Mouse (Mus musculus) E14TG2a.4 (cell line): Measurements from ENCODE around the gene Cerk.
"Not testable (repeated sequence)": the region's sequence is repeated elsewhere in the genome, so short reads cannot be mapped to it uniquely, and the experiment has no call there.

ENCODE experiments used
- H3K27me3 ChIP-seq: 2 replicates; pipeline ENCODE4 v1.6.1; 2014; ENCODE audit warnings: low read length, control low read depth; ENCODE audit not compliant: insufficient read depth
- H3K36me3 ChIP-seq: 2 replicates; pipeline ENCODE4 v1.6.1; 2014; ENCODE audit warnings: low read length, control low read depth; ENCODE audit not compliant: insufficient read depth
- H3K4me1 ChIP-seq: replicated peaks from 2 replicates; pipeline ENCODE4 v1.6.1; 2014; ENCODE audit warnings: low read depth, low read length, control low read depth
- H3K4me3 ChIP-seq: replicated peaks from 2 replicates; pipeline ENCODE4 v1.5.1; 2014; ENCODE audit warnings: mild to moderate bottlenecking, low read length
- H3K9me3 ChIP-seq: 2 replicates; pipeline ENCODE4 v1.6.1; 2014; ENCODE audit warnings: low read length, control low read depth
- CTCF ChIP-seq: conservative IDR thresholded peaks from 2 replicates; pipeline ENCODE4 v1.5.1; 2014; ENCODE audit warnings: low read length
- NANOG ChIP-seq: IDR thresholded peaks from 2 replicates; pipeline ENCODE4 v1.6.1; 2014; ENCODE audit warnings: borderline replicate concordance, low read length, mixed read lengths
- POU5F1 ChIP-seq: IDR thresholded peaks from 2 replicates; pipeline ENCODE4 v1.6.1; 2014; ENCODE audit warnings: low read length, borderline replicate concordance

Gene Cerk

DNA sequence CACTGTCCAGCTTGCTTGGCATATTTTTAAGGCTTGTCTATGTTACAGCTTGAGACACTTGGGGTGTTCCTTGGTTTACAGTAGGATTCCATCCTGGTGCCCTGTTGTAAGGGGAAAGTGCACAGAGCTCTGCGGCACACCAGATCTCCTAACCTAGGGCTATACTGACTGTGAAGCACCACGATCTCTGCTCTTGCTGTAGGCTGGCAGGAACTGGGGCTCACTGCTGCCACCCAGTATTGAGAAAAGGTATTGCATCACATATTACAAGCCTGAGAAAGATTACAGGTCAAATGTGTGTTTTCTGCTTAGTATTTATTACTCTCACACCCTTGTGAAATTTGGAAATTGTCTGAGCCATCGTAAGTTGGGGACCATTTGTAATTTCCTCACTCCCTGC, 42.2 kb upstream of the Cerk start:
- TF ChIP-seq POU5F1 (no peak), CTCF (peak; percentile 59), NANOG (no peak)
- H3K36me3 ChIP-seq: peaks cover 13% of the 10 kb centered on the region; the same call in 1 of the 2 replicates
- 0 out of 2 replicates have a peak, but pooled peaks cover 5% of the 10 kb centered on the region for H3K4me1 ChIP-seq
- H3K4me3 ChIP-seq: no peak overlapping the region
- H3K9me3 ChIP-seq: peaks cover 8% of the 10 kb centered on the region
- H3K27me3 ChIP-seq: no peaks in the 10 kb centered on the region

DNA sequence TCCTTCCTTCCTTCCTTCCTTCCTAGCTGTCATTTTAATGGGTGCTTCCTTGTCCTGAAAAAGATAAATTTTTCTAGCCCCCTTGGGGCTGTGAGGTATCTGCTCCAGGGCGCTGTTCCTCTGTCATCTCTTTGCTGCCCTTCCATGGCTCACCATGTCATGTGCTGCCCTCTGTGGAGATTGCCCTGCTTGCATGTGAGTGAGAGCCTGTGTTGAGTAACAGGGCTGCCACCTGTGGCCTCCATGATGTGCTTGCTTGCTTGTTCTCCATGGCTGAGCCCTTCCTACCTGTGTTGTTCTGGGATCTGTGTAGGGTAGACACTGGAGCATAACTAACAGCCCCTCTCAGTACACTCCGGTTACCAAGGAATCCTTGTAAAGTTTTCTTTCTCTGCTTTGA, 41.0 kb upstream of the Cerk start:
- H3K4me3 ChIP-seq: no peak overlapping the region
- peaks cover 13% of the 10 kb centered on the region; the same call in 1 of the 2 replicates for H3K36me3 ChIP-seq
- TF ChIP-seq POU5F1: no peak
- TF ChIP-seq CTCF: no peak
- TF ChIP-seq NANOG: no peak

DNA sequence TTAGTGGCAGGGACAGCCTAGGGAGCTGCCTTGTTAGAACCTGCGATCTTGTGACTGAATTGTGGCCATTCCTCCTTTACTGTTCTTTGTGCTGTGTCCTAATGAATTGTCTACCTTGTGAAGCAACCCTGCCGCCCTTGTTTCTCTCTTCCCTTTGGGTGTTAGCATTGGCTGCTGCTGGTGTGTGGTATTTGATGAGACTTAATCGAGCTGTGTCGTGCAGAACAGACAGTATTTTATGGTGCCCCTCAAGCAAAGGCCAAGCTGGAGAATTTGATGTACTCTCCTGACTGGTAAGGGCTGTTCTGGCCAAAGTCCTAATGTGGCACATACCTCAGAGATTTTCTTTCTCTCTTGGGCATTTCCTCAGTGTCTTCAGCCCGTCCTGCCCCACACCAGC, 40.3 kb upstream of the Cerk start:
- Histone ChIP-seq H3K4me3 (no peak overlapping the region), H3K27me3 (no peaks in the 10 kb centered on the region), H3K4me1 (peaks cover 8% of the 10 kb centered on the region), H3K36me3 (peaks cover 13% of the 10 kb centered on the region; the same call in 1 of the 2 replicates), H3K9me3 (peaks cover 9% of the 10 kb centered on the region)
- TF ChIP-seq NANOG: no peak
- TF ChIP-seq POU5F1: no peak
- TF ChIP-seq CTCF: no peak

More for the DNA sequence above, 41.0 kb upstream of the Cerk start:
- Histone ChIP-seq H3K9me3 (peaks cover 9% of the 10 kb centered on the region), H3K4me1 (0 out of 2 replicates have a peak, but pooled peaks cover 5% of the 10 kb centered on the region), H3K27me3 (no peaks in the 10 kb centered on the region)

DNA sequence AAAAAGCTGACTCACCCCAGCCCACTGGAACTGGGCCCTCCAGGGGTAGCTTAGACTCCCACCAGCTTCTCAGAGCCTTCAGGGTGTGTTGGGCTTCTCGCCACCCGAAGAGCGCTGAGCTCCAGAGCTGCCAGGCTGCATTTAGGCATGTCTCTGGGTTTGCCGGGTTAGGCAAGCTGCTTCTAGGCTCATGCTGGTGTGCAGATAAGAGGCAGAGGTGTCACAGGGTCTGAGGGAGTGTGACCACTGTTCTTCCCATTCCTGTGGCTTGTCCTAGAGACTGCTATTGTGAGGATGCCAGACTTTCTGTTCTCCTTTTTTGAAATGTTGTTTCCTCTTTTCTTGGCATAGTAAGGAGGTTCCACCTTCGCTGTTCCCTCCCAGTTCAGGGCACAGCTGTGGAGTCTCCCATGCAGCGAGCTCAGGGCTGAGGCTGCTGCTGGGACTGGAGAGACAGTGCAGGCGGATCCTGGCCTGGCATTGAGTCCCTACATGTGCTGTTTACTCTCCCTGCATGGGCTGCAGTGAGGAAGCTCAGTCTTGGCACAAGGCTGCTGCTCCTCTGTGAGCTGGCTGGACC, 39.1 kb upstream of the Cerk start:
- Histone ChIP-seq H3K9me3 (peaks cover 9% of the 10 kb centered on the region), H3K36me3 (peaks cover 8% of the 10 kb centered on the region; the same call in 1 of the 2 replicates), H3K4me1 (peaks cover 19% of the 10 kb centered on the region), H3K4me3 (no peak overlapping the region), H3K27me3 (no peaks in the 10 kb centered on the region)
- no peak for TF ChIP-seq CTCF
- TF ChIP-seq NANOG: no peak
- TF ChIP-seq POU5F1: no peak

DNA sequence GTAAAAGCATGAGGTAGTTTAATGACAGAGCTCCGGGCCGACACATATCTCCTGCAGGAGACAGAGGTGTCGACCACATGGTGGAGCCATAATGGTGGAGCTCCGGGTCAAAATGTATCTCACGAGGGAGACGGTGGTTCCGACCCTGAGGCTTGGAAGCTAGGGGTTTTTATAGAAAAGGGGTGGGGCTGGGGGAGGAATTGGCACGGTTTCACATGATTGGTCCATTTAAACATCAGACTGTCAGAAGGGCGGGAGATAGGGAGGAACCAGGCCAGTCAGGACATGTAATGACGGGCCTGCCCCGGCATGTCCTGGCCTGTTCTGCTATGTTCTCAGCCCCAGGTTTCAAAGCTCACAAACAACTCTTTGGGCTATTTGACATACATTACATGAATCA, 36.0 kb upstream of the Cerk start:
- H3K4me1 ChIP-seq: peaks cover 30% of the 10 kb centered on the region
- not testable (repeated sequence) for H3K36me3 ChIP-seq, H3K27me3 ChIP-seq, H3K9me3 ChIP-seq, H3K4me3 ChIP-seq

DNA sequence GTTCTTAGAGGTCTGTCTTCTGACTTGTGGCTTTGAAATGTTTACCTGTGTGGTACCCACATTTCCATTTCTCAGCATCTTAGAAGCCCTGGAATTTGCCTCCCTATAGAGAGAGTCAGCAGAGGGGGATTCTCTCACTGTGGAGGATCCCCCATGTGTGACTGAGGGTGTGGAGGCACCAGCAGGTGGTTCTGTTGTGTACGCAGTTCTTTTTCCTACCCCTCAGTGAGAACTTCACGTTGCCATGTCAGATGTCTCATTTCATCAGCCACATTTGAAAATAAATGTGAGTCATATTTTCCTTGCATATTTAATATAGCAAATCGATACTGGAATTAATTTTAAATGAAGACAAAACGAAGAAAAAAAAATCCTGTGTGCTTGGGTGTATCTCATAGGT, 35.4 kb upstream of the Cerk start:
- Histone ChIP-seq H3K4me3 (no peak overlapping the region), H3K36me3 (no peaks in the 10 kb centered on the region), H3K4me1 (peaks cover 30% of the 10 kb centered on the region), H3K9me3 (peaks cover 9% of the 10 kb centered on the region), H3K27me3 (no peaks in the 10 kb centered on the region)
- TF ChIP-seq CTCF (no peak), POU5F1 (no peak)

DNA sequence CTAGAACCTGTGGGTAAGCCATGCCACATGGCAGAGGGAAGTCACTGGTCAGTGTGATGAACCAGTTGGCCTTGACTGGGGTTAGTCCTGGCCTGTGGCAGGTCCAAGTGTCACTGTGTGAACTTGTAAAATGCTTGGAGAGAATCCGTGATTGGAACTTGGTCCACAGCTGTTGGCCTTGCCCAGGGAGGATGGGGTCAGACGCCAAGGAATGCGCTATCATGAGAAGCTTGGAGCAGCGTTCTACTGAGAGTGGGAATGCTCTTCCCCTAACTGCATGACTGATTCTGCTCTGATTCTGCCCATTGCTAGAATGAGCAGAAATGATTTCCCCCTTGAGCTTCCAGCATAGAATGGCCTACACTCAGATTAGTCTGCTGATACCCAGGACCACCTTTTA, 34.8 kb upstream of the Cerk start:
- Histone ChIP-seq H3K36me3 (no peaks in the 10 kb centered on the region), H3K27me3 (no peaks in the 10 kb centered on the region), H3K9me3 (peaks cover 9% of the 10 kb centered on the region), H3K4me1 (peaks cover 30% of the 10 kb centered on the region), H3K4me3 (no peak overlapping the region)
- TF ChIP-seq CTCF (no peak), NANOG (no peak), POU5F1 (no peak)

DNA sequence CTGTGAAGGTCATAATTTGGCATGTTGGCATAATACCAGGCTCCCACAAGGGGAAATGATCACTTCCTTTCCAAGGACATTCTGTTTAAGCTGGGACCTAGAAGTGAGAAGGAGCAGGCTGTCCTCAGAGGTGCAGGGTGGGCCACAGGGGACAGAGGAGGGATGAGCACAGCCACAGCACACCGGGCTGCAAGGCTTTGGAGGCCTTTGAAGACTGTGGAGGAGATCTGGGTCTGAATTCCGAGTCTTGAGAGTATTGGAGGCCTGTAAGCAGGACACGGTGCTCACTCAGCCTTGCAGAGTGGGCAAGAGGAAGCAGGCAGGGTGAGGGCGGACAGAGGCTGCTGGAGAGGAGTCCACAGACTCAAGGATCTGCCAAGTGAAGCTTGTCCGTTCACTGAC, 34.3 kb upstream of the Cerk start:
- Histone ChIP-seq H3K4me1 (peaks cover 30% of the 10 kb centered on the region), H3K36me3 (no peaks in the 10 kb centered on the region), H3K9me3 (peaks cover 9% of the 10 kb centered on the region), H3K4me3 (no peak overlapping the region), H3K27me3 (no peaks in the 10 kb centered on the region)
- no peak for TF ChIP-seq NANOG
- TF ChIP-seq CTCF: no peak
- no peak for TF ChIP-seq POU5F1

DNA sequence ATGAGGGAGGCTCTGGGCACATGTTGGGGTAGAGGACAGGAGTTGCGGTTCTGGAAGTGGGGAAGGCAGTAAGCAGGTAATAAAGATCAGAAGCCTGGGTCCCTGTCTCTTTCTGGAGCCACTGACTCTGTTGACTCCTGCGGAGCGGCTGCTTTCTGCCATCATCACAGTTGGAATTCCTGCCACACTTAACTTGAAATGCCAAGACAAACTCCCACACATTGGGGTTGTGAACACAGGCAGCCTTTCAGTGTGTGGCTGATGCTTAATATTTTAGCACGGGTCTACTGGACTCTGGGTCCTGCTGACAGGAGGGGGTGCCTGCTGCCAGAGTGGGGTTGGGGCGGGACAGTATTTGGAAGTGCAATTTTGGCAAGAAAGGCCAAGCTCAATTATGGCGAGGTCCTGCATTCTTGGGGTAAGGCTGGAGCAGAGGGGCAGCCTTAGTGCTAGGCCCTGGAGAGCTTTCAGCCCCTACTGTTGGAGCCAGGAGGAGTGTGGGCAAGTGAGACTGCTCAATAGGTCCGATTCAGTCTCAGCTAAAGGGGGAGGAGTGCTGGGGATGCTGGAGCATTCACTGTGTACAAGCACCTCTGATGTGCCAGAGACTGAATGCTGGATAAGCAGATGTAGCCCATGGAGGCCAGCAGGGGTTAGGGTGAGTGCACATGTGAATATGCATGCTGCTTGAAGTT, 33.7 kb upstream of the Cerk start:
- Histone ChIP-seq H3K36me3 (no peaks in the 10 kb centered on the region), H3K4me3 (no peak overlapping the region), H3K4me1 (peaks cover 33% of the 10 kb centered on the region), H3K9me3 (peaks cover 9% of the 10 kb centered on the region), H3K27me3 (no peaks in the 10 kb centered on the region)
- TF ChIP-seq CTCF (no peak), NANOG (no peak), POU5F1 (no peak)

DNA sequence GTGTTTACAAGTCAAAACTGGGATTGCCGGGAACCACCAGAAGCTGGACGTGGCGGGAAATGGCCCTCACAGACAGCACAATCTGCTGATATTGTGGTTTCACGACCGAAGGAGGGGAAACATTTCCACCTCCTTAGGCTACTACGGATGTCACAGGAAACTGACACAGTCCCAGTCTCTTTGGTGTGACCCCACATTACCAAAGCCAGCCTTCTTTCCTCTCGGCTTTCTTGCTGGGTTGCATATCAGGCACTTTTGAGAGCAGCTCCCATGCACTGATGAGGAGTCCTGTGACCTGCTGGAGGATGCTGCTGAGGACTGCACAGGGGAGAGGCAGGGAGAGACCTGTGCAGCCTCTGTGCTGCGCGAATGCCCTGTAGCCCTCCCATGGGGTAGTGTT, 30.7 kb upstream of the Cerk start:
- H3K4me3 ChIP-seq, H3K27me3 ChIP-seq, H3K9me3 ChIP-seq, H3K36me3 ChIP-seq: not testable (repeated sequence)
- peaks cover 49% of the 10 kb centered on the region for H3K4me1 ChIP-seq
